Mouse (Mus musculus) brain, adult 10 weeks (tissue): Measurements from ENCODE around the gene Arl6ip5. TPM values are rescaled to one million over a fixed set of nuclear protein-coding genes. Genes with fewer than 3 reads are reported as not detected.

Experiments
- polyA plus RNA-seq: library from polyadenylated mRNA; stranded (reverse); fragments of 350-450 nt; fragmentation: Illumina TruSeq; extraction: RNeasy Lipid Tissue Mini Kit (QIAGEN cat#74804); gene quantifications from one replicate; pipeline ENCODE4 v1.2.3, GENCODE M21; 2015; ENCODE audit warnings: low read depth, low replicate concordance

Arl6ip5 gene
- polyA plus RNA-seq, result 285 TPM

DNA sequence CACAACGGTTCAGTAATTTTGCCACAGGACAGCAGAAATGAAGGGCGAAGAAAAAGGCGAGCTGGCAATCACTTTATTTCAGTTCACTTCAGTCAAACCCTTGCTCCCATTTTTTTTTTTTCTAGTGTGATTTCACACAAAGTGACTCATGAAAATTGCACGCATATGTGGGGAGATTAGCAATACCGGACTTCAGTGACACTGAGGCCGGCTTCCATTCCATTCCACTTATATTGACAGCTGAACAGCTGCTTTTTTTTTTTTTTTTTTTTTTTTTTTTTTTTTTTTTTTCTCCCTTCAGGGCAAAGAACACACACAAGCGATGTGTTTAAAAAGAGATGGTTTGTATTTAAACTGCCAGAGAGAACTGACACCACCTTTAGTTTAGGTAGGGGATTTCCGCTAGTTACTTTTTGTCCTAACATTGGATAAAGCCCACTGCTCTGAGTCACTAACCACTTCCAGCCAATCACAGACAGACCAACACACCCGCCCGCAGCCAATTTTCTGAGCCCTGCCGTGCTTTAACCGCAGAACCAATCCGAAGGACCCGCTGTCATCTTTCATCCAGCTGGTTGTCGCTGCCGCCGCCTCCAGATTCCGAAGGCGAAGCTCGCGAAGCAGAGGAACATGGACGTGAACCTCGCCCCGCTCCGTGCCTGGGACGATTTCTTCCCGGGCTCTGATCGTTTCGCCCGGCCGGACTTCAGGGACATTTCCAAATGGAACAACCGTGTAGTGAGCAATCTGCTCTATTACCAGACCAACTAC lies at the start of gene Arl6ip5:
Gene Arl6ip5 (plus strand): TSS at position 499 of the 771 bp plus-strand sequence.

GRCm38 (mm10) chr6:97178491-97179366 lies 31.8 kb upstream of the Arl6ip5 start, which contains the start of gene Tmf1:
Gene Tmf1, minus strand, starts transcription at chr6:97179122.

GRCm38 (mm10) chr6:97205439-97205885 lies 5.0 kb upstream of the Arl6ip5 start, which contains the start of gene Uba3:
Gene Uba3, minus strand, starts transcription at chr6:97205647.

GRCm38 (mm10) chr6:97252711-97253221 lies 42.3 kb downstream of the Arl6ip5 start, which contains the start of gene Lmod3:
Gene Lmod3, minus strand, starts transcription at chr6:97252759.

Other genes starting within 250 kb of the Arl6ip5 start
- gene Fam19a4, start 150.3 kb upstream of the Arl6ip5 start, polyA plus RNA-seq, result 3.5 TPM
- 20.8 TPM for gene Eogt, start 61.5 kb upstream of the Arl6ip5 start, polyA plus RNA-seq
- gene Tmf1, start 31.6 kb upstream of the Arl6ip5 start, polyA plus RNA-seq, result 22.9 TPM
- 110 TPM for gene Uba3, start 5.0 kb upstream of the Arl6ip5 start, polyA plus RNA-seq
- not detected for gene Lmod3, start 42.1 kb downstream of the Arl6ip5 start, polyA plus RNA-seq